In the genomic region with DNA sequence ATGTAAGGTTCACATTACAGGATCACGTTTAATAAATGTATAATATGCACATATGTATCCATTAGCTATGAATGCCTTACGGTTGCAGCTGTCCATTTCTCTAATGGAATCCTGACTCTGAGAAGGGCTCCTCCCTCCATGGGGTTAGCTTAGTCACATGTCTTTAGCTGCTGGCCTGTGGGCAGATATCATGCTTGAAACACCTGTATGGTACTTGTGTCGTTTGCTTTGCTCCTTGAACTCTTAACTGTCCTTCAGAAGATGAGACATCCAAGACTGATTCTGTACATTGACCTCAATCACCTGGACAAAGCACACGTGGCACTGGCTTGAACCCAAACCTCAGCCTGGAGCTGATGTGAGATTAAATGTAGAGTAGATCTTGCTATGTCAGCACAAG, we compare ENCODE assay signal across 30 mouse cellular contexts.
"Had no signal": no experiment of that assay in that cellular context is flagged by ENCODE, and none has a peak within 500 bp of the region (broad histone marks: within the 10 kb centered on the region; RNA-seq: fewer than 3 reads in every experiment).

No protein-coding gene starts in this region.

- H3K9me3 ChIP-seq: limb, embryonic 10.5 days; limb, embryonic 12.5 days; limb, embryonic 13.5 days; limb, embryonic 15.5 days; liver, embryonic 12.5 days; liver, embryonic 15.5 days; lung, embryonic 15.5 days; midbrain, embryonic 10.5 days; midbrain, embryonic 12.5 days; midbrain, embryonic 15.5 days; neural tube, embryonic 12.5 days had no signal

- H3K4me3 ChIP-seq: limb, embryonic 10.5 days; limb, embryonic 12.5 days; limb, embryonic 13.5 days; limb, embryonic 15.5 days; liver, embryonic 12.5 days; liver, embryonic 13.5 days; liver, embryonic 15.5 days; lung, embryonic 15.5 days; megakaryocyte, embryonic 14.5 days; midbrain, embryonic 10.5 days; midbrain, embryonic 12.5 days; midbrain, embryonic 13.5 days; midbrain, embryonic 15.5 days; myocyte; neural tube, embryonic 12.5 days had no signal

- H3K27ac ChIP-seq: limb, embryonic 10.5 days; limb, embryonic 12.5 days; limb, embryonic 13.5 days; limb, embryonic 15.5 days; liver, embryonic 12.5 days; liver, embryonic 13.5 days; liver, embryonic 14.5 days; liver, embryonic 15.5 days; lung, embryonic 15.5 days; macrophage; midbrain, embryonic 10.5 days; midbrain, embryonic 12.5 days; midbrain, embryonic 13.5 days; midbrain, embryonic 15.5 days; neural tube, embryonic 12.5 days had no signal

- H3K27me3 ChIP-seq: limb, embryonic 12.5 days; limb, embryonic 13.5 days; limb, embryonic 15.5 days; liver, embryonic 13.5 days; liver, embryonic 15.5 days; lung, embryonic 15.5 days; megakaryocyte, embryonic 14.5 days; midbrain, embryonic 12.5 days; midbrain, embryonic 13.5 days; midbrain, embryonic 15.5 days; neural tube, embryonic 12.5 days had no signal

- H3K4me1 ChIP-seq: limb, embryonic 10.5 days; limb, embryonic 12.5 days; limb, embryonic 13.5 days; limb, embryonic 15.5 days; liver, embryonic 12.5 days; liver, embryonic 13.5 days; liver, embryonic 15.5 days; lung, embryonic 15.5 days; megakaryocyte, embryonic 14.5 days; midbrain, embryonic 10.5 days; midbrain, embryonic 12.5 days; midbrain, embryonic 13.5 days; midbrain, embryonic 15.5 days; neural tube, embryonic 12.5 days had no signal

- H3K4me2 ChIP-seq: limb, embryonic 12.5 days; limb, embryonic 13.5 days; limb, embryonic 15.5 days; liver, embryonic 11.5 days; liver, embryonic 12.5 days; liver, embryonic 13.5 days; liver, embryonic 15.5 days; lung, embryonic 14.5 days; lung, embryonic 15.5 days; midbrain, embryonic 11.5 days; midbrain, embryonic 12.5 days; midbrain, embryonic 13.5 days; midbrain, embryonic 15.5 days; neural tube, embryonic 12.5 days had no signal

- ATAC-seq: liver, embryonic 12.5 days; liver, postnatal 0 days; midbrain, embryonic 13.5 days; midbrain, embryonic 15.5 days; midbrain, embryonic 16.5 days had no signal

- DNase-seq: left cerebral cortex, postnatal 4 days; liver; liver, embryonic 13.5 days; liver, postnatal 0 days; lung, adult 18-20 months; lung, adult 2 months; lung, embryonic 14.5 days; lung, postnatal 10 days; lung, postnatal 14 days; lung, postnatal 36 days; lung, postnatal 4 days had no signal

- H3K9ac ChIP-seq: limb, embryonic 12.5 days; limb, embryonic 13.5 days; limb, embryonic 15.5 days; liver, embryonic 12.5 days; liver, embryonic 13.5 days; liver, embryonic 14.5 days; liver, embryonic 15.5 days; liver, postnatal 0 days; lung, embryonic 14.5 days; lung, embryonic 15.5 days; midbrain, embryonic 12.5 days; midbrain, embryonic 13.5 days; midbrain, embryonic 15.5 days; neural tube, embryonic 12.5 days had no signal

- H3K36me3 ChIP-seq: limb, embryonic 10.5 days; limb, embryonic 12.5 days; limb, embryonic 13.5 days; limb, embryonic 15.5 days; liver, embryonic 12.5 days; liver, embryonic 13.5 days; liver, embryonic 15.5 days; lung, embryonic 15.5 days; midbrain, embryonic 10.5 days; midbrain, embryonic 12.5 days; midbrain, embryonic 13.5 days; midbrain, embryonic 15.5 days; neural tube, embryonic 12.5 days had no signal
